Mouse (Mus musculus) spleen, adult 2 months (tissue): ENCODE results near the gene Ywhaq. TPM values are rescaled to one million over a fixed set of nuclear protein-coding genes. Genes with fewer than 3 reads are reported as not detected.

Experiments
- DNase-seq, 2 experiments: peaks; one replicate each; pipeline versions ENCODE4 v3.0.0 to v3.0.0-alpha.2; 2012 to 2021; ENCODE audit warnings: low spot score in 2 of 2, low read depth in 1 of 2
- H3K27ac ChIP-seq: fragments of 200-500 bp; 2 replicates; pipeline ENCODE4 v1.5.1; 2012; ENCODE audit warnings: low read length, inconsistent platforms; ENCODE audit not compliant: insufficient read depth
- H3K27me3 ChIP-seq: fragments of 200-500 bp; 2 replicates; pipeline ENCODE4 v1.6.1; 2012; ENCODE audit warnings: mild to moderate bottlenecking, moderate library complexity, low read length, inconsistent platforms; ENCODE audit not compliant: control insufficient read depth, insufficient read depth
- H3K36me3 ChIP-seq: fragments of 200-500 bp; 2 replicates; pipeline ENCODE4 v1.6.1; 2012; ENCODE audit warnings: mild to moderate bottlenecking, low read length, inconsistent platforms; ENCODE audit not compliant: control insufficient read depth, insufficient read depth
- H3K4me1 ChIP-seq: fragments of 200-500 bp; 2 replicates; pipeline ENCODE4 v1.6.1; 2011; ENCODE audit warnings: inconsistent platforms; ENCODE audit not compliant: control insufficient read depth, insufficient read depth, insufficient read length
- H3K4me3 ChIP-seq: fragments of 200-500 bp; 2 replicates; pipeline ENCODE4 v1.5.1; 2011; ENCODE audit warnings: mild to moderate bottlenecking, inconsistent platforms; ENCODE audit not compliant: insufficient read depth, insufficient read length; ENCODE audit errors: extremely low read depth
- CTCF ChIP-seq: fragments of 200-500 bp; IDR thresholded peaks from 2 replicates; pipeline ENCODE4 v1.5.1; 2011; ENCODE audit warnings: mild to moderate bottlenecking, inconsistent platforms; ENCODE audit not compliant: insufficient read depth, insufficient read length, insufficient replicate concordance; ENCODE audit errors: extremely low read depth
- POLR2A ChIP-seq: fragments of 200-500 bp; IDR thresholded peaks from 2 replicates; pipeline ENCODE4 v1.6.1; 2011; ENCODE audit warnings: low read depth, low read length, inconsistent platforms
- WGBS: fragments of 180-500 bp; shearing (Covaris S2); methylation state at CpG from one replicate; pipeline ENCODE4 v1.1.7; 2018; 5-methylcytosine and 5-hydroxymethylcytosine counted together
- polyA plus RNA-seq: library from polyadenylated mRNA; depleted of rRNA; stranded (reverse); fragments of >200 nt; gene quantifications from 2 replicates; pipeline ENCODE4 v1.2.3, GENCODE M21; 2012; rRNA removed

Gene Ywhaq
- polyA plus RNA-seq, 1 experiment: 38.6 TPM

- Histone ChIP-seq H3K4me3 (no peak overlapping the region), H3K36me3 (peaks cover 19% of the 10 kb centered on the region), H3K27ac (no peak overlapping the region), H3K27me3 (no peaks in the 10 kb centered on the region), H3K4me1 (peaks cover 14% of the 10 kb centered on the region)
- no peak for DNase-seq
- WGBS: 79% methylated on average over 5 of the region's 5 CpGs
- TF ChIP-seq CTCF (no peak), POLR2A (no peak)
Observed at GRCm38 (mm10) chr12:21340674-21341073, 76.8 kb downstream of the Ywhaq start.

Other genes with a start within 250 kb of the Ywhaq start
- 25.4 and 26.2 TPM in 2 replicates for gene Cpsf3, start 132.2 kb downstream of the Ywhaq start, polyA plus RNA-seq
- 7.1 and 7.4 TPM in 2 replicates for gene Itgb1bp1, start 131.4 kb downstream of the Ywhaq start, polyA plus RNA-seq
- 36.3 and 39.3 TPM in 2 replicates for gene Iah1, start 101.2 kb downstream of the Ywhaq start, polyA plus RNA-seq
- gene Adam17, start 44.0 kb downstream of the Ywhaq start, polyA plus RNA-seq: 20.3 and 22.2 TPM in 2 replicates